Mouse (Mus musculus) mouse trophoblast stem cell (cell line): ENCODE results near the gene Smim23.

ENCODE experiments used
- in situ Hi-C, 2 experiments: fragments of 300-500 bp; cut with MseI, MboI; formaldehyde crosslinking; loops; 2 replicates in 1 of 2; 3 replicates in 1 of 2; pipeline ENCODE4 v1.15.1; 2025

Smim23 gene

DNA sequence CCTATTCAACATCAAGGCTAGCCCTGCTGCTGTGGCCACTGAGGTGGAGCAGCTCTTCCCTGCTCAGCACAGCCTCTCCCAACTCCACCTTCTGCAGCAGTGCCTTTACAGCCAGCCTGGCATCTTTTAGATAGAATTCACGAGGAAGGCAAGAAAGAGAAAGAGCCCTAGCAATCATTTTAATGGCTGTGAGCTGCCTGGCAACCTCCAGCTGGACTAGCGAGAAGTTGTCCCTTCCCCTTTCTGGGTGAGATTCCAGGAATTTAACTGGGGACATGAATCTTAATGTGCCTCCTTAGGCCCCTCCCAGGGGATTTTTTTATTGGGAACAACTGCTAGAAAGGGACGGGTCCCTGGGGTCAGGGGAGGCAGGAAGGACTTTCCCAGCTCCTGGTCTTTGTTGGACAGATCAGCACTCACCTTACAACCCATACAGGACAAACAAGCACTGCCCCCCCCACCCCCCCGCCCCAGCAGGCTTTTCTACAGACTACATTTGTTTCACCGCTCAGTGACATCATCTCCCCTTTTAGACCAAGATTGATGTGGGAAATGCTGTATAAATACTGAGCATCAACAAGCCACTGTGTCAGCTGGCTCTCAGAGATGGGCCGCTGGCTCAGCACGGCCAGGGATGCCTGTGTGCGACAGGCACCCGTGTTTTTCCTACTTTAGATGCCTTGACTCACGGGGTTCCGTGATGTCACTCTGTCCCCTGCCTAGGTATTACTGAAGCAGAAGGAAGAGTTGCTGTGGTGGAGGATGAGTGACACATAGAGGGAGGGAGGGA, 43.5 kb downstream of the Smim23 start:
- in situ Hi-C loops, result no loop called here

DNA sequence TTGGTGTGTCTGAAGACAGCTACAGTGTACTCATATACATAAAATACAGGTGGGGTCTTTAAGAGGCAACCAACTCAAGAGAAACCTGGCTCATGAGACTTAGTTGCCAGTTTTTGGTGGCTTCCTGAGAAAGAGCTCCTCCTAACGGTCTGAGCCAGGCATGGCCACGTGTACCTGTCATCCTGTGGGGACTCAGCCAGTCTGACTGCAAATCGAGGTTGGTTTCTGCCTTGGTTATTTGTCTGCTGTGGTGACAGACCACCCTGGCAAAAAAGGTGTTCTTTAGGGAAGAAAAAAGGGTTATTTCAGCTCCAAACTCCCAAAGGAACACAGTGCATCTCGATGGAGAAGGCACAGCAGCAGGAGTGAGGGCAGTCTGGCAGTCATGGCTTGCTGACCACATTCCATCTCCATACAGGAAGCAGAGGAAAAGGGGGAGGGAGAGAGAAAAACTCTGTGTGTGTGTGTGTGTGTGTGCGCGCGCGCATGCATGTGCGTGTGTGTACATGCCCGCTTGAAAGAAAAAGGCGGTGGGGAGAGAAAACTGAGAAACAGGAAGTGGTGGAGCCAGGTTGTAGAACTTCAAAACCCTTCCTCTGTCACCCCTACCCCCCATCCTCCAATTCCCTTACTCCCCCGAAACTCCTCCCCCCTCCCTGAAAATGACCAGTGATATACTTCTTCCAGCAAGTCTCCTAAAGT, 55.6 kb downstream of the Smim23 start:
- in situ Hi-C loops, result no loop called here
